8 mouse cellular contexts compared by ENCODE assay signal in the genomic region with DNA sequence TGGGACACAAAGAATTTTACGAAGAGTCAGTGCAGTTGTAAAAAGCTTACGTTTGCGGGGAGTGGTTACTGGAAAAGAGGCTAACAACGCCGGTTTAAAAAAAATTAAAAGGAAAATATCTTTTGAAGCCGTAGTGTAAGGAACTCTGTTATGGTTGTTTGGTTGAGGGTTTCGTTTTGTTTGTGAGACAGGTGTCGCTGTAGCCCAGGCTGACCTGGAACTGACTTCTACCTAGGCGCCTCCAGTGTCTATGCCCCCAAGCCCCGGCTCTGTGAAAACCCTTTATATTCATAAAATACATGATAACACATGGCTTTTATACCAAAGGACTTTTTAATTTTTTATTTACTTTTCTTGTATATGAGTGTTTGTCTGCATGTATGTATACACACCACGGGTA. TPM values are rescaled to one million over a fixed set of nuclear protein-coding genes. Genes with fewer than 3 reads are reported as not detected.
DNase-seq lines count a peak whose midpoint lies in the region; ATAC-seq and TF ChIP-seq lines count a peak whose summit lies in the region.

No protein-coding gene starts in this region.

- H3K9me3 ChIP-seq in hindbrain, embryonic 15.5 days = no peaks in the 10 kb centered on the region
- H3K9me3 ChIP-seq in lung, embryonic 15.5 days = no peaks in the 10 kb centered on the region

- WGBS in lung, adult 2 months = under 1% methylated on average over 11 of the region's 11 CpGs
- 4% methylated on average over 11 of the region's 11 CpGs for WGBS in hindbrain, embryonic 15.5 days
- WGBS in lung, embryonic 15.5 days = 1% methylated on average over 11 of the region's 11 CpGs

- peak; percentile 49; the same call in 1 of the 2 replicates for ATAC-seq in hindbrain, embryonic 15.5 days (ENCODE audit: low FRiP score, low read depth)
- peak; percentile 41; the same call in 1 of the 2 replicates for ATAC-seq in lung, embryonic 15.5 days (ENCODE audit: borderline replicate concordance, extremely low read depth, low FRiP score, low TSS enrichment)

- DNase-seq in lung, adult 2 months = peak; percentile 14
- no peak for DNase-seq in lung, postnatal 10 days
- peak; percentile 67 for DNase-seq in splenic B cell, adult 2 months (ENCODE audit: low read depth, low spot score)
- no peak for DNase-seq in frontal cortex, postnatal 14 days (ENCODE audit: low spot score in 2 of 2)
- no peak for DNase-seq in adrenal gland, adult 2 months

- H3K27ac ChIP-seq in cortical plate, adult 2 months (ENCODE audit: insufficient read depth, low read length) = no peak overlapping the region
- H3K27ac ChIP-seq in hindbrain, embryonic 15.5 days (replicated peaks) = no peak overlapping the region
- H3K27ac ChIP-seq in lung, embryonic 15.5 days = peak overlapping the region; percentile 49

- H3K36me3 ChIP-seq in hindbrain, embryonic 15.5 days = no peaks in the 10 kb centered on the region
- H3K36me3 ChIP-seq in lung, embryonic 15.5 days = peaks cover 3% of the 10 kb centered on the region
- H3K36me3 ChIP-seq in splenic B cell, adult 2 months (ENCODE audit: control insufficient read depth, insufficient read depth, low read length, poor library complexity, severe bottlenecking) = no peaks in the 10 kb centered on the region

- peak overlapping the region; percentile 68 for H3K4me2 ChIP-seq in hindbrain, embryonic 15.5 days
- peak overlapping the region; percentile 69 for H3K4me2 ChIP-seq in lung, embryonic 15.5 days

- peaks cover 8% of the 10 kb centered on the region; the same call in 1 of the 2 replicates for H3K27me3 ChIP-seq in hindbrain, embryonic 15.5 days
- H3K27me3 ChIP-seq in lung, embryonic 15.5 days = no peaks in the 10 kb centered on the region
- no peaks in the 10 kb centered on the region for H3K27me3 ChIP-seq in splenic B cell, adult 2 months (ENCODE audit: control insufficient read depth, insufficient read depth, low read length, poor library complexity, severe bottlenecking)

- no peak for TF ChIP-seq POLR2A in lung, adult 2 months (IDR thresholded peaks at IDR 0.05; ENCODE audit: borderline replicate concordance, extremely low read depth, low read depth, low read length)
- TF ChIP-seq POLR2A in cortical plate, adult 2 months (IDR thresholded peaks at IDR 0.05; ENCODE audit: extremely low read depth, insufficient read depth, low read length) = no peak

- H3K4me3 ChIP-seq in lung, adult 2 months (replicated peaks; ENCODE audit: extremely low read depth, low read depth, low read length) = peak overlapping the region; percentile 80
- H3K4me3 ChIP-seq in cortical plate, adult 2 months (ENCODE audit: insufficient read depth, low read length) = peak overlapping the region; percentile 46
- H3K4me3 ChIP-seq in hindbrain, embryonic 15.5 days = peak overlapping the region; percentile 67
- H3K4me3 ChIP-seq in lung, embryonic 15.5 days = peak overlapping the region; percentile 79

- no peak for TF ChIP-seq CTCF in lung, adult 2 months (IDR thresholded peaks at IDR 0.05; ENCODE audit: insufficient read depth, low read length)
- TF ChIP-seq CTCF in cortical plate, adult 2 months (IDR thresholded peaks at IDR 0.05; ENCODE audit: extremely low read depth, insufficient read depth, low read length) = no peak

- H3K4me1 ChIP-seq in lung, adult 2 months (ENCODE audit: control insufficient read depth, insufficient read depth, low read length) = no peaks in the 10 kb centered on the region; the same call in 1 of the 2 replicates
- H3K4me1 ChIP-seq in cortical plate, adult 2 months (ENCODE audit: control insufficient read depth, insufficient read depth, low read length) = no peaks in the 10 kb centered on the region
- H3K4me1 ChIP-seq in hindbrain, embryonic 15.5 days (replicated peaks) = peaks cover 11% of the 10 kb centered on the region
- peaks cover 15% of the 10 kb centered on the region for H3K4me1 ChIP-seq in lung, embryonic 15.5 days

- peak overlapping the region; percentile 46 for H3K9ac ChIP-seq in hindbrain, embryonic 15.5 days
- peak overlapping the region; percentile 70 for H3K9ac ChIP-seq in lung, embryonic 15.5 days

RNA-seq across cellular contexts. Expression of a gene that starts 0.5 kb away (rescaled TPM):
- polyA plus RNA-seq in lung, adult 2 months (2012; rRNA removed) = 0.77 and 1.1 TPM in 2 replicates
- 2.3 and 2.5 TPM in 2 replicates for polyA plus RNA-seq in cortical plate, adult 2 months (2012; rRNA removed)
- polyA plus RNA-seq in hindbrain, embryonic 15.5 days (2015; fragmentation: Nextera tagmentation; extraction: Ambion mirVana) = 12.8 and 15.0 TPM in 2 replicates
- 40.9 and 41.2 TPM in 2 replicates for polyA plus RNA-seq in lung, embryonic 15.5 days (2015; fragmentation: Nextera tagmentation; extraction: Ambion mirVana)
- 1 to 10 TPM in 1 of 2 experiments, under 1 TPM in 1; 0.98 to 1.0 TPM for total RNA-seq in adrenal gland, adult 2 months (2021)
- polyA plus RNA-seq in adrenal gland, adult 2 months (2012; rRNA removed) = 1.3 and 2.3 TPM in 2 replicates

RNA-seq across cellular contexts. Expression of a gene that starts 7.1 kb away (rescaled TPM):
- 10.9 and 18.6 TPM in 2 replicates for polyA plus RNA-seq in lung, adult 2 months (2012; rRNA removed)
- polyA plus RNA-seq in cortical plate, adult 2 months (2012; rRNA removed) = 31.5 and 32.8 TPM in 2 replicates
- polyA plus RNA-seq in hindbrain, embryonic 15.5 days (2015; fragmentation: Nextera tagmentation; extraction: Ambion mirVana) = 15.1 and 15.8 TPM in 2 replicates
- polyA plus RNA-seq in lung, embryonic 15.5 days (2015; fragmentation: Nextera tagmentation; extraction: Ambion mirVana) = 9.4 and 11.2 TPM in 2 replicates
- total RNA-seq in adrenal gland, adult 2 months (2021) = 10 to 100 TPM; 12.3 to 13.8 TPM
- polyA plus RNA-seq in adrenal gland, adult 2 months (2012; rRNA removed) = 3.3 and 4.3 TPM in 2 replicates

Comparison
In these comparisons a context has a peak if more than half of its experiments do, and no peak if none do; other contexts are left out.
1. DNase-seq: peak in lung, adult 2 months (single experiment) and splenic B cell, adult 2 months (single experiment); none in lung, postnatal 10 days (single experiment), frontal cortex, postnatal 14 days (0 of 2) and adrenal gland, adult 2 months (single experiment).
2. Peak in every context shown above with its lines, with median percentiles within 50 percentile points of each other: H3K4me3 ChIP-seq.